Mouse (Mus musculus) megakaryocyte-erythroid progenitor cell, adult 5-6 weeks (primary cell): Measurements from ENCODE around the gene Igfbp4. TPM values are rescaled to one million over a fixed set of nuclear protein-coding genes. Genes with fewer than 3 reads are reported as not detected.

Source experiments
- ATAC-seq: replicated peaks from 2 replicates; pipeline ENCODE4 v1.8.0; 2016; ENCODE audit warnings: mild to moderate bottlenecking, inconsistent platforms; ENCODE audit not compliant: severe bottlenecking, poor library complexity, low FRiP score, low TSS enrichment
- total RNA-seq, 2 experiments: library from RNA; stranded (forward) in 1 of 2; stranded (reverse) in 1 of 2; fragments of 200-1000, 215-1000 nt in 1 of 2; fragments of >200 nt in 1 of 2; fragmentation: Nextera tagmentation in 1 of 2; gene quantifications; 2 replicates each; pipeline ENCODE4 v1.2.3; 2014 to 2017

The Igfbp4 gene
- total RNA-seq, 2 experiments from 2014 or later = 15.9 to 23.5 TPM

DNA sequence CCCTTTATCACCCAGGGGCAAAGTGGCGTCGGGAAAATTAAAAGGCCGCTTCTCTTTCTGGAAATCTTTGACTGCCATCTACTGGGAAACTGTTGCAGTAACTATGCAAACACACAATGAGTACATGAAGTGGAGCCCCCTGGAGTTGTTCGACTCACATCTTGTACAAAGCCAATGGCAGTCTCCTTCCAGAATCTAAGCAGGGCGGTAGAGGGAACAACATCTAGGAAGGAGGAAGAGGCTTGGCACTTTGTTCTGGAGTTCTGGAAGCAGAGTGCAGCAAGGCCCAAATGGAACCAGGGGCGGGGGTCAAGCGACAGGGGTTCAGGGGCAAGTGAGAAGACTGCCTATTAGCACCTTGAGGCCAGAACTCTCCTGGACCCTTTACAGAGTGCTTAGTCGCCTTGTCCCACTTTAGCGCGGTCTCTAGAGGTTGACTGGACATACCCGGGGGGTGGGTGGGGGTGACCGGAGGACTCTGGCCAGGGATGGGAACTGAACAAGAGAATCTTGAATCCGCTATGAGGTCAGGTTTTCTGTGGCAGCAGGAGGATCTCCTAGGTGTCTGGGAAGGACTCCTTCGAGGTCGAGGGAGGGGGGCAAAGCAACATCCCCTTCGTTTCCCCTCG, 584 bp upstream of the Igfbp4 start:
- no peak for ATAC-seq

GRCm38 (mm10) chr11:99041841-99042780, 1.1 kb downstream of the Igfbp4 start:
- no peak for ATAC-seq

- ATAC-seq = no peak
These were observed 1.9 kb downstream of the Igfbp4 start for GRCm38 (mm10) chr11:99042834-99043431.

DNA sequence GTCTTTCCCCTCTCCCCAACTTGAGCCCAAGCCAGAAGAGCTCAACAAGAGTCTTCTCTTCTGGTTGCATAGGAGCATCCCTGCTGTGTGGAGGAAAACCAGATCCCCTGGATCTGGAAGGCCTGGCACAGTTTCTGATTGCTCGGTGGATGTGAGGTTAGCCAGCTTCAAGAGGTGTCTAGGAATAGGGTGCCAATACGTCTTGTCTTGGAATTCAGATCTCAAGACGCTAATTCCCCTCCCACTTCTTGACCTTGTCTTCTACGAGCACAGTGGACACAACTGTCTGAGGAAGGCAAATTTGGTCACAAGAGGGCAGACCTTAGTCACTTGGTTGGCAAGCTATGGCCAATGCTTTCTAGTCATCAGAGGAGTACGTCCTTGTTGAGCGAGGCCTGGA, 2.6 kb downstream of the Igfbp4 start:
- no peak for ATAC-seq

- ATAC-seq = no peak
These were observed 3.3 kb downstream of the Igfbp4 start for GRCm38 (mm10) chr11:99044306-99044705.

DNA sequence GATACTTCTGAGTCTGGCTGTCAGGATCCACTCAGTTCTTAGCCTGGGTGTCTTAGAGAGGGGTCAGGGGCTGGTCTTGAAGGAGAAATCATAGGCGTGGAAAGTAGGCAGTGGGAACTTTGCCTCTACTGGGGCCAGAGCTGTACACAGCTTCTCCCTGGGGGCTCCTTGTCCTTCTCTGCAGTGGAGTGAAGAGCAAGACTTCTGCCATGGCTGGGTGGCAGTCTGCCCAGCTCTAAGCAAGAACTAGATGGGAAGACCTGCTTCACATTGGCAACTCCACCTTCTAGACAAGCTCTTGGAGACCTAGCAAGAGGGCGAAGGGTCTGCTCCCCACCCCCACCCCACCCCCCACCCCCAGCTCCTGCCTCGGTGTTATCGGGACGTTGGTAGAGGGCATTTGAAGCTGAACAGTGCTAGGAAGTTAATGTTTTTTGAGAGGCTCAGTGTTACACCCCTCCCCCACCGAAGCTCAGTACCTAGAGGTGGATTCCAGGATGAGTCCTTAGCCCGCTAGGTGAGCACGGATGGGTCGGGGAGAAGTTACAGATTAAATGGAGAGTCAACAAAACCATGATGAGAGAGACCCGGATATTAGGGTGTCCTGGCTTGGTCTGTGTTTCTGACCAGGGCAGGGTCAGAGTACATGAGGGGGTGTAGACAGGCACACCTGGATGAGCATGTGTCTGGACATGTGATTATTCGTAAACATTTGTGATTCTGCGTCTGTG, 4.3 kb downstream of the Igfbp4 start:
- no peak for ATAC-seq

DNA sequence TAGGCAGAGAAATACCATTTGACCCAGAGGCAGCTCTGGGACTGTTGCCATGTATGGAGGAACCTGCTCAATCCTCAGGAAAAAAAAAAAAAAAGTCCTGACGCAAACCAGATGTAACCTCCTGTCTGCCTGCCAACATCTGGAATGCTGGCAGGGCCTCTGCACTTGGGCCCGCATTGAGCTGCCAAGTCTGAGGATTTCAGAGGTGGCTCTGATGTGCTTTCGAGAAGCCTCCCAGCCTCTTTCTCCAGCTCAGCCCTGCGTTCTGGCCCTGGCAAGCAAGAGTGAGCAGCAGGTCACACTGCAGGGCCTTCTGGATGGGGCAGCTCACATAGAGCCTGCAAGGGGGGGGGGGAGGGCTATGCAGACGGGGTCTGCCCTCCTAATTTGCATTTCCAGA, 6.1 kb downstream of the Igfbp4 start:
- no peak for ATAC-seq

- ATAC-seq = no peak
These were observed 6.6 kb downstream of the Igfbp4 start for GRCm38 (mm10) chr11:99047643-99048042.

DNA sequence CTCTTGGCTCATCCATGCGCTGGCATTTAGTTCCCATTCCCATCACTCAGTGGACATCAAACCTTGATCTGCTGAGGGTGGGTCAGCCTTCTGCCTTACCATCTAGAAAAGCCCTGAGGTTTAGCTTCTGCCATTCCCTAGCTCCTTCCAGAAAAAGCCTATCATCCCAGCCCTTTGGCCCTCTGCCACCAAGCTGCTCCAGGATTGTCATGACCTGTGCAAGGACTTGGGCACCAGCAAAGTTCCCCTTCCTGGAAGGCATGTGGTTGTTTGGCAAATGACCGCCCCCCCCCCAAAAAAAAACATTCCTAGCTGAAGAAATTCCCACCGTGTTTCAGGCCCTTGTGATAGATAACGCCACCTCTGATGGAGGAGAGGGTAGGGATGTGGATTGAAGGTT, 14.1 kb downstream of the Igfbp4 start:
- ATAC-seq = no peak

- ATAC-seq = no peak
These were observed 14.8 kb downstream of the Igfbp4 start for GRCm38 (mm10) chr11:99055571-99056452.

DNA sequence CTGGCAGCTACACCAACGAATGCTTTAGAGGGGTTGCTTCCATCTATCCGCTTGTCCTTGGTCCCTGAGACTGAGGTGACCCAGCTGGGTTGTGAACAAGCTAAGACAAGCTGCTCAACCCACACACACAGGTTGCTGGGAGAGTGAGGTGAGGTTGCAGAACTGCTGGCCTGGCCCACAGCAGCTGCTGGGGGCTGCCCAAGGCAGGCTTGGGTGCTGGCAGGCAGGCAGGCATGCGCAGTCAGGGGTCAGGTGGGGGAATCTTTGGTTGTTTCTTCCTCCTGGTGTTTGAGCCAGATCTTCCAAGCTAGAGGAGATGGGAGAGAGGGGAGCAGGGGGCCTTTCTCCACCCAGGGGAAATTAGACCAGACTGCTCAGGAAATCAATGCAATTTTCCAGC, 19.4 kb downstream of the Igfbp4 start:
- ATAC-seq = no peak

DNA sequence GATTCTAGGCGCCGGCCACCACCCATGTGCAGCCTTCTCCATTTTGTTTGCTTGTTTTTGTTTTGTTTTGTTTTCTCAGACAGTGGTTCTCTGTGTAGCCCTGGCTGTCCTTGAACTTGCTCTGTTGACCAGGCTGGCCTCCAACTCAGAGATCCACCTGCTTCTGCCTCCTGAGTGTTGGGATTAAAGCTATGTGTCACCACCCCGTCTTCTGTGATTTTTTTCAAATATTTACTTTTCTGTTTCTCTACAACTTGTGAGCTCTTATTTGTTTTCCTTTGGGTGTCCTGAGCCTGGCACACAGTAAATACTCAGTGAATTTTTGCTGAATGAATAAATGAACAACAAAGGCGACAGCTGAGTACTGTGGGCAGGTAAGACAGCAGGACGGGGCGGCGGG, 21.6 kb downstream of the Igfbp4 start:
- no peak for ATAC-seq

DNA sequence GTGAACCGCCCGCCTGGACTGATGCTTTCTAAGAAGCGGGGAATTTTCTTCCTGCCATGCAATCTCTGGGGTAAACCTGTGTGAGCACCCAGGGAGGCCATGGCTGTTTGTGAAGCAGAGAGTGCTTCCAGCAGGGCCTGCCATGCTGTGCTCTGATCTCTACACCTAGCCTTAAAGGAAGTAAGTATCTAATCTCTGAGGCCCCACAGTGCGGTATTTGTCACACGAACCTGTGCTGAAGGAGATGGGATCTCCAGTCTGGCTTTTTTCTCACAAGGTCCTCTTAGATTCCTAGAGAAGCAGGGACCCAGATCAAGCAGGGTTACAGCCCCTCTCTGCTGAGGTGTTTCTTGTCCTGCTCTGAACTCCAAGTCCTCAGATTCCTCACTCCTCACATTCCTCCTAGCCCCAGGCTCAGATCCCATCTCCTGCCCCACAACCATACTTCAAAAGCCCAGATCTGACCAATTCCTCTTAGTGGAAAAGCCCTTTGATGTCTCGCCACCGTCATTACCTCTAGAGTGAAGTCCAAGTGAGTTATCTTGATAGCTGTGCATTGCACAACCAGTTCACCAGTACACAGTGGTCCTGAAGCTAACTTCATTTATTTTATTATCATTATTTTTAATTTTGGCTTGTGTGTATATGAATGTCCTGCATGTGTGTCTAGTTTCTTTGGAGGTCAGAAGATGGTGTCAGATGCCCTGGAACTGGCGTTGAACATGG, 22.5 kb downstream of the Igfbp4 start:
- no peak for ATAC-seq

- 0 out of 2 replicates have a peak, but pooled peaks have one; percentile 34 for ATAC-seq
These were observed 24.3 kb downstream of the Igfbp4 start for GRCm38 (mm10) chr11:99065353-99065752.

GRCm38 (mm10) chr11:99065979-99066378, 24.9 kb downstream of the Igfbp4 start:
- ATAC-seq = peak; percentile 57

DNA sequence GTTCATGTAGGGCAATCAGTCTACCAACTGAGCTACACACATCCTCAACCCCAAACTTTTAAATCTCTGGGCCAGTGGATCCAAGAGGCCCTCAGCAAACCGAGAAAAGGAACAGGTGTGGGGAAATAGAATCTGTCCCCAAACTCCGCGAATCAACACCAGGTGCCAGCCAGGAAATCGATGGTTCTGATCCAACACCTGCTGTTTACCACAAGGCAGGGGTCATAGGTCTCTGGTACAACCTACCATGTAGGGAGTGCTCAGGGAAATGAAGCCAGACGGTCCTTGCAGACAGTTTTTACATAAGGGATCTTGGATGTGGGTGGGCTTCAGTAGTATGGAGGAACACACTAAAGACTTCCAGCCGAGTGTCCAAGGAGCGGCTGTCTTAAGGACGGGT, 26.5 kb downstream of the Igfbp4 start:
- ATAC-seq = no peak

- no peak for ATAC-seq
These were observed 27.4 kb downstream of the Igfbp4 start for GRCm38 (mm10) chr11:99068455-99068854.

- no peak for ATAC-seq
These were observed 30.8 kb downstream of the Igfbp4 start for GRCm38 (mm10) chr11:99071866-99072265.
